Mouse (Mus musculus) telencephalon, adult 2 months (tissue): ENCODE measurements around the gene Nav2.

ENCODE experiments used
- DNase-seq: peaks from one replicate; pipeline ENCODE4 v3.0.0-alpha.2; 2011; ENCODE audit warnings: low read depth, low spot score

Nav2 gene

GRCm38 (mm10) chr7:48908521-48909341 lies at the start of gene Nav2:
Gene Nav2 (plus strand): TSS chr7:48908716.
- no peak for DNase-seq

GRCm38 (mm10) chr7:48859362-48859761 lies 49.2 kb upstream of the Nav2 start:
- no peak for DNase-seq

- no peak for DNase-seq
Observed at GRCm38 (mm10) chr7:48860948-48861347, 47.6 kb upstream of the Nav2 start.

- no peak for DNase-seq
Observed at GRCm38 (mm10) chr7:48861796-48862195, 46.7 kb upstream of the Nav2 start.

- DNase-seq, result no peak
Observed at GRCm38 (mm10) chr7:48864199-48864598, 44.3 kb upstream of the Nav2 start.

- DNase-seq, result no peak
Observed at GRCm38 (mm10) chr7:48864671-48865458, 43.7 kb upstream of the Nav2 start.

GRCm38 (mm10) chr7:48867576-48867975 lies 40.9 kb upstream of the Nav2 start:
- DNase-seq, result no peak

- no peak for DNase-seq
Observed at GRCm38 (mm10) chr7:48870144-48870543, 38.4 kb upstream of the Nav2 start.

GRCm38 (mm10) chr7:48870579-48871180 lies 37.8 kb upstream of the Nav2 start:
- DNase-seq, result no peak

GRCm38 (mm10) chr7:48871292-48871691 lies 37.2 kb upstream of the Nav2 start:
- no peak for DNase-seq

- DNase-seq, result no peak
Observed at GRCm38 (mm10) chr7:48875096-48875495, 33.4 kb upstream of the Nav2 start.

- DNase-seq, result no peak
Observed at GRCm38 (mm10) chr7:48876526-48876925, 32.0 kb upstream of the Nav2 start.

- DNase-seq, result no peak
Observed at GRCm38 (mm10) chr7:48877786-48878390, 30.6 kb upstream of the Nav2 start.

GRCm38 (mm10) chr7:48879574-48879973 lies 28.9 kb upstream of the Nav2 start:
- no peak for DNase-seq

- DNase-seq, result peak; percentile 88
Observed at GRCm38 (mm10) chr7:48880591-48881481, 27.7 kb upstream of the Nav2 start.

GRCm38 (mm10) chr7:48881486-48881885 lies 27.0 kb upstream of the Nav2 start, which contains the start of gene E2f8:
Gene E2f8 (minus strand): TSS chr7:48881596.
- no peak for DNase-seq

- DNase-seq, result no peak
Observed at GRCm38 (mm10) chr7:48881971-48882609, 26.4 kb upstream of the Nav2 start.

- no peak for DNase-seq
Observed at GRCm38 (mm10) chr7:48883525-48884265, 24.8 kb upstream of the Nav2 start.

GRCm38 (mm10) chr7:48884266-48884611 lies 24.3 kb upstream of the Nav2 start:
- DNase-seq, result no peak

GRCm38 (mm10) chr7:48887973-48888372 lies 20.5 kb upstream of the Nav2 start:
- DNase-seq, result no peak
